Mouse (Mus musculus): Measurements from ENCODE around the gene Gm5640.
"Not testable (repeated sequence)": the region's sequence is repeated elsewhere in the genome, so short reads cannot be mapped to it uniquely, and the experiment has no call there.

Gene Gm5640

GRCm38 (mm10) chrX:74645466-74646323, at the start of gene Gm5640:
TSS of gene Gm5640 (minus strand) at chrX:74645635.
- DNase-seq (ENCODE audit: low spot score): not testable (repeated sequence)

DNA sequence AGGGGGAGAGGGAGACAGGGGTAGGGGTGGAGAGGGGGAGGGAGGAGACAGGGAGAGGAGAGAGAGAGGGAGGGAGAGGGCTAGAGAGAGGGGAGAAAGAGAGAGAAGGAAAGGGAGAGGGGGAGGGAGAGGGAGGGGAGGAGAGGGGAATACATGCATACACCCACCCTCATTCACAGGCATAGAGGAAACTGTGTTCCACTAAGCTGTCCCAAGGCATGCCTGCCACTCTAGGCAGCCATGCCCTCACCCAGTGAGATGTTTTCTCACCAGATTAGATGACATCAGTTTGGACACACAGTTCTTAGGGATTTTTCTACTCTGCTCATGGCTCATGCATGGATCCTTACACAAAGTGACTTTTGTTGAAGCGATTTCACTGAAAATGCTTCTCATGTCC, 958 bp upstream of the Gm5640 start:
- not testable (repeated sequence) for DNase-seq (ENCODE audit: low spot score)

- DNase-seq (ENCODE audit: low spot score): no peak
Measured at GRCm38 (mm10) chrX:74592379-74592778, 53.1 kb downstream of the Gm5640 start, which contains the start of gene Olfr1325. TSS of gene Olfr1325 (plus strand) at chrX:74592679.

Data from embryo, embryonic 10 days (tissue).